Mouse (Mus musculus) neural tube, embryonic 13.5 days (tissue): ENCODE data around the gene Slc35e2. TPM values are rescaled to one million over a fixed set of nuclear protein-coding genes. Genes with fewer than 3 reads are reported as not detected.

Source experiments
- ATAC-seq: fragments of 200-750 bp; cut with Nextera tagmentation; 2 replicates; pipeline ENCODE4 v1.8.0; 2017; ENCODE audit warnings: low read depth, mild to moderate bottlenecking, moderate TSS enrichment, moderate library complexity
- H3K27ac ChIP-seq: fragments of 300-500 bp; sonication (generic); replicated peaks from 2 replicates; pipeline ENCODE4 v1.5.1; 2015; ENCODE audit warnings: moderate library complexity, mild to moderate bottlenecking, inconsistent platforms
- H3K27me3 ChIP-seq: fragments of 300-500 bp; sonication (generic); 2 replicates; pipeline ENCODE4 v1.6.1; 2015; ENCODE audit warnings: mild to moderate bottlenecking, inconsistent platforms
- H3K36me3 ChIP-seq: fragments of 300-500 bp; sonication (generic); 2 replicates; pipeline ENCODE4 v1.6.1; 2015; ENCODE audit warnings: mild to moderate bottlenecking, inconsistent platforms
- H3K4me1 ChIP-seq: fragments of 300-500 bp; sonication (generic); replicated peaks from 2 replicates; pipeline ENCODE4 v1.6.1; 2015; ENCODE audit warnings: inconsistent platforms
- H3K4me2 ChIP-seq: fragments of 300-500 bp; sonication (generic); 2 replicates; pipeline ENCODE4 v1.6.1; 2015; ENCODE audit warnings: inconsistent platforms, mild to moderate bottlenecking, moderate library complexity
- H3K4me3 ChIP-seq: fragments of 300-500 bp; sonication (generic); 2 replicates; pipeline ENCODE4 v1.5.1; 2015; ENCODE audit warnings: mild to moderate bottlenecking, inconsistent platforms
- H3K9ac ChIP-seq: fragments of 300-500 bp; sonication (generic); 2 replicates; pipeline ENCODE4 v1.6.1; 2015; ENCODE audit warnings: moderate library complexity, mild to moderate bottlenecking, inconsistent platforms
- H3K9me3 ChIP-seq: fragments of 300-500 bp; sonication (generic); 2 replicates; pipeline ENCODE4 v1.6.1; 2016; ENCODE audit warnings: inconsistent platforms
- WGBS: fragments of 180-500 bp; shearing (Covaris S2); methylation state at CpG from one replicate; pipeline ENCODE4 v1.1.7; 2015; 5-methylcytosine and 5-hydroxymethylcytosine counted together
- polyA plus RNA-seq: library from polyadenylated mRNA; unstranded; fragments of >200 nt; fragmentation: Nextera tagmentation; extraction: Ambion mirVana; gene quantifications from 2 replicates; pipeline ENCODE4 v1.2.1, GENCODE M21; 2015

The Slc35e2 gene
- polyA plus RNA-seq, 1 experiment from 2014 or later, result 14.6 TPM

- Histone ChIP-seq H3K9me3 (no peaks in the 10 kb centered on the region), H3K27me3 (peaks cover 9% of the 10 kb centered on the region), H3K36me3 (peaks cover 92% of the 10 kb centered on the region), H3K9ac (no peak overlapping the region), H3K4me1 (no peaks in the 10 kb centered on the region), H3K4me3 (no peak overlapping the region), H3K4me2 (no peak overlapping the region), H3K27ac (no peak overlapping the region)
- ATAC-seq, result no peak
- WGBS, result 96% methylated on average over 5 of the region's 5 CpGs
Observed at GRCm38 (mm10) chr4:155645721-155646120, 44.5 kb downstream of the Slc35e2 start.

- Histone ChIP-seq H3K4me1 (peaks cover 23% of the 10 kb centered on the region), H3K27me3 (peaks cover 45% of the 10 kb centered on the region), H3K36me3 (peaks cover 69% of the 10 kb centered on the region), H3K4me2 (no peak overlapping the region), H3K4me3 (no peak overlapping the region), H3K9me3 (no peaks in the 10 kb centered on the region), H3K27ac (no peak overlapping the region), H3K9ac (no peak overlapping the region)
- WGBS, result 92% methylated on average over 11 of the region's 11 CpGs
- no peak for ATAC-seq
Observed at GRCm38 (mm10) chr4:155649355-155649754, 48.1 kb downstream of the Slc35e2 start.

GRCm38 (mm10) chr4:155651553-155652269 lies 50.5 kb downstream of the Slc35e2 start:
- no peak for ATAC-seq
- H3K27me3 ChIP-seq, result peaks cover 68% of the 10 kb centered on the region
- no peak overlapping the region for H3K9ac ChIP-seq
- peaks cover 60% of the 10 kb centered on the region for H3K36me3 ChIP-seq
- H3K4me3 ChIP-seq, result no peak overlapping the region
- WGBS, result 64% methylated on average over 15 of the region's 15 CpGs
- no peak overlapping the region for H3K4me2 ChIP-seq
- H3K9me3 ChIP-seq, result no peaks in the 10 kb centered on the region
- H3K27ac ChIP-seq, result no peak overlapping the region
- peaks cover 34% of the 10 kb centered on the region for H3K4me1 ChIP-seq

- peak overlapping the region; percentile 67 for H3K9ac ChIP-seq
- no peaks in the 10 kb centered on the region for H3K9me3 ChIP-seq
- 19% methylated on average over 36 of the region's 36 CpGs for WGBS
- H3K36me3 ChIP-seq, result peaks cover 63% of the 10 kb centered on the region
- peaks cover 74% of the 10 kb centered on the region for H3K27me3 ChIP-seq
- ATAC-seq, result no peak
- H3K27ac ChIP-seq, result no peak overlapping the region
- H3K4me2 ChIP-seq, result peak overlapping the region; percentile 66
- H3K4me1 ChIP-seq, result peaks cover 34% of the 10 kb centered on the region
- H3K4me3 ChIP-seq, result peak overlapping the region; percentile 39
Observed at GRCm38 (mm10) chr4:155652283-155653085, 51.3 kb downstream of the Slc35e2 start.

DNA sequence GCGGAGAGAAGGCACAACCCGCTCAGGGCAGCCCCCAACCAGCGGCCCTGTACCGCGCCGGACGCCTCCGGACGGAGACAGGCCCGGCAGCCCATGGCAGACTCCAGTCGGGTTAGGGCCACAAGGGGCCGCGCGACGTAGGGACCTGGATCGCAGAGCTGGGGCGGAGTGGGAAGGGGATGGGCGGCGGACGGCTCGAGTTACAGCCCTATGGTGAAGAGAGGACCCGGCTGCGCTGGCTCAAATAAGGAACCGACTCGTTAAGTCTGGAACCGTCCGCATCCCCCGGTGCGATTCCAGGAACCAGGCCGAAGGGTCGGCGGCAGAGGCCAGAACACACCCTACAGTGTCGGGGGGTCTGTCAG lies 51.9 kb downstream of the Slc35e2 start, which contains the start of gene Mmp23:
TSS of gene Mmp23 (minus strand) at position 299 of the 365 bp plus-strand sequence.
- Histone ChIP-seq H3K27me3 (peaks cover 74% of the 10 kb centered on the region), H3K27ac (no peak within 1 kb of the TSS), H3K9ac (peak within 1 kb of the TSS; percentile 67), H3K4me3 (peak within 1 kb of the TSS; percentile 39), H3K4me2 (peak within 1 kb of the TSS; percentile 66), H3K36me3 (peaks cover 63% of the 10 kb centered on the region), H3K9me3 (no peaks in the 10 kb centered on the region), H3K4me1 (peaks cover 34% of the 10 kb centered on the region)
- 1% methylated on average over 33 of the region's 33 CpGs for WGBS
- no peak for ATAC-seq

DNA sequence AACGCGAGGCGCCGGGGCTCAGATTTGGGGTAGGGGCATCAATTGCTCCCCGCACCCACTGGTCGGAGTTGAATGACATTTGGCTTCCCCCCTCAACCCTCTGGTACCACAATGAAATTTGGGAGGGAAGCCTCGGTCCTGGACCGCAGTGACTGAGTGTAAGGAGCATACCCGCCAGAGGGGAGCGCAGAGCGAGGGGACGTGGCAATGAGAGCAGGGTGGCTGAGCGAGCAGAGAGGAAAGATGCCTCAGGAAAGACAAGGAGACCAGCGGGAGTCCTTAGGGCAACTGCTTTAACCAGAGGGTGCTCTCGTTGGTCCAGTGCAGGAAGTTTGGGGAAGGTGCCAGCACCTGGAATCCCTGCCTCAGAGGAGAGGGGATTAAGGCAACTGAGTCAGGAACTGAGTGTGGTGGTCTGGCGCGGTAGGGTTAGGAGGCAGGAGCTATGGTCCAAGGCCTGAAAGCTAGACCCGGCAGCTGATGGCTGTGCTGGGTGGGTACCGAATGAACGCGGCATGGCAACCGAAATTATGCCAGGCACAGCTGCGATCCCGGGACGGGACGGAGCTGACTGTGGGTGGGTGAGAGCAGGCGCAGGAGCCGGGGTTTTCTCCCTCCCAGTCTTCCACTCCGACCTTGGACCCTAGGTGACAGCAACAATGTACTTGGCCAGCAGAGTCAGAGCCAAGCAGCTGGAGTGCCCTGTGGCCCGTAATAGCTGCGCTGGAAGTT lies 52.4 kb downstream of the Slc35e2 start:
- peak overlapping the region; percentile 39 for H3K4me3 ChIP-seq
- H3K4me1 ChIP-seq, result peaks cover 34% of the 10 kb centered on the region
- WGBS, result 2% methylated on average over 31 of the region's 31 CpGs
- H3K27me3 ChIP-seq, result peaks cover 74% of the 10 kb centered on the region
- no peak overlapping the region for H3K27ac ChIP-seq
- H3K4me2 ChIP-seq, result peak overlapping the region; percentile 66
- H3K9ac ChIP-seq, result peak overlapping the region; percentile 67
- peaks cover 63% of the 10 kb centered on the region for H3K36me3 ChIP-seq
- no peaks in the 10 kb centered on the region for H3K9me3 ChIP-seq
- ATAC-seq, result no peak

GRCm38 (mm10) chr4:155654183-155654455 lies 52.9 kb downstream of the Slc35e2 start:
- peaks cover 34% of the 10 kb centered on the region for H3K4me1 ChIP-seq
- no peak overlapping the region for H3K27ac ChIP-seq
- peaks cover 74% of the 10 kb centered on the region for H3K27me3 ChIP-seq
- no peak for ATAC-seq
- peak overlapping the region; percentile 39 for H3K4me3 ChIP-seq
- peaks cover 62% of the 10 kb centered on the region for H3K36me3 ChIP-seq
- peak overlapping the region; percentile 66 for H3K4me2 ChIP-seq
- H3K9ac ChIP-seq, result peak overlapping the region; percentile 56; the same call in 1 of the 2 replicates
- 4% methylated on average over 6 of the region's 6 CpGs for WGBS
- no peaks in the 10 kb centered on the region for H3K9me3 ChIP-seq

DNA sequence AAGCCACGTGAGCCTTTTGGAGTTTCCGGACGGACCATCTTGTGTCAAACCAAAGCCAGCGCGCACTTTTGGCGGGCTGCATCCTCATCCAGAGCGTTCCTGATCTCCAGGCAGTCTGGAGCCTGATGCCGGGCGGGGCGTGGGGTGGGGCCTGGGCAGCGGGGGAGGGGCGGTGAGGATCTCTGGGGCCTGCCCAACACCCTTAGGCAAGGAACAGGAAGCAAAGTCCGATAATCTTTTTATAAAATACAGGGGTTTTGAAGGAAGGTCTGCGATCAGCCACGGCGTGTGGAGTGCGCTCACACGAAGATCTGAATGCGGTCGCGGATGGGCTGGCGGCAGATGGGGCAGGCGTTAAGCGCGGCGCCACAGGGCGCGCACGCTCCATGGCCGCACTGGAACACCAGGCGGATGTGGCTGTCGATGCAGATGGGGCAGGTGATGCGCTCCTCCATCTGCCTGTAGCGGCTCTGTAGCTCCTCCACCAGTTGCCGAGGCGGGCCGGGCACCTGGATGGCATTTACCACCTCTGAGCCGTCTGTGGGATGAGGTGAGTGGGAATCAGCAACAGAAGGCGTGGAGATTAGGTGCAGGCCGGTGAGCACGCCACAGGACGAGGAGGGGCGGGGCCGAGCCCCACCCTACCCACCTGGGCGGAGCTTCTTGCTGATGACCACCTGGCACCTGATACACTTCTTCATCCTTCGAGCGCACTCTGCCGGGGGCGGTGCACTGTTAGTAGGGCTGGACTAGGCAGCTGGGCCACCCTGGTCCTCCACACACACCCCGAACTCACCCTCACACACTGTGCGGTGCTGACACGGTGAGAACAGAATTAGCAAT lies 53.5 kb downstream of the Slc35e2 start:
- peak; percentile 44 for ATAC-seq
- no peaks in the 10 kb centered on the region for H3K9me3 ChIP-seq
- H3K27ac ChIP-seq, result no peak overlapping the region
- peak overlapping the region; percentile 66 for H3K4me2 ChIP-seq
- peak overlapping the region; percentile 56 for H3K9ac ChIP-seq
- peak overlapping the region; percentile 39 for H3K4me3 ChIP-seq
- 2% methylated on average over 52 of the region's 52 CpGs for WGBS
- H3K36me3 ChIP-seq, result peaks cover 62% of the 10 kb centered on the region
- peaks cover 34% of the 10 kb centered on the region for H3K4me1 ChIP-seq
- H3K27me3 ChIP-seq, result peaks cover 74% of the 10 kb centered on the region

GRCm38 (mm10) chr4:155656214-155656751 lies 55.1 kb downstream of the Slc35e2 start:
- Histone ChIP-seq H3K9me3 (no peaks in the 10 kb centered on the region), H3K36me3 (peaks cover 51% of the 10 kb centered on the region), H3K9ac (no peak overlapping the region), H3K4me2 (no peak overlapping the region), H3K4me1 (peaks cover 34% of the 10 kb centered on the region), H3K27me3 (peaks cover 60% of the 10 kb centered on the region), H3K27ac (no peak overlapping the region), H3K4me3 (no peak overlapping the region)
- 87% methylated on average over 13 of the region's 13 CpGs for WGBS
- ATAC-seq, result no peak

DNA sequence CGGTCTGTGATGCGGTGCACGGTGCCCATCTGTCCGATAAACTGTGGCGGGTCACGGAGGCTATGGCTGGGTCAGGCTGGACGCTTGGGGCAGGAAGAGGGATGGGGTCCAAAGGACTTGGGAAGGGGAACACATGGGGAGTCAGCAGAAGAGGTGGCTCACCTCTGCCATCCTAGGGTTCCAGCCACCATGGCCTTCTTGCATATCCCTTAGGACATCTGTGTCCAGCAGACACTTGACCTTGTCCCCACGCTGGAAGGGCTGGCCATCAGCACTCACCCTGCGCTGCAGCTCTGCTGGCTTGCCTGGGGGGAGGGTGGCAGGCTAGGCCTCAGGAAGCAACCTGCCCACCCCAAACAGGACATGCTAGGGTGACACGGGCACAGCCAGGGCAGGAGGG lies 57.7 kb downstream of the Slc35e2 start:
- Histone ChIP-seq H3K9ac (no peak overlapping the region), H3K4me1 (peaks cover 14% of the 10 kb centered on the region), H3K36me3 (peaks cover 46% of the 10 kb centered on the region), H3K27ac (no peak overlapping the region), H3K4me3 (no peak overlapping the region), H3K4me2 (no peak overlapping the region), H3K27me3 (peaks cover 33% of the 10 kb centered on the region), H3K9me3 (no peaks in the 10 kb centered on the region)
- no peak for ATAC-seq
- 93% methylated on average over 10 of the region's 10 CpGs for WGBS

DNA sequence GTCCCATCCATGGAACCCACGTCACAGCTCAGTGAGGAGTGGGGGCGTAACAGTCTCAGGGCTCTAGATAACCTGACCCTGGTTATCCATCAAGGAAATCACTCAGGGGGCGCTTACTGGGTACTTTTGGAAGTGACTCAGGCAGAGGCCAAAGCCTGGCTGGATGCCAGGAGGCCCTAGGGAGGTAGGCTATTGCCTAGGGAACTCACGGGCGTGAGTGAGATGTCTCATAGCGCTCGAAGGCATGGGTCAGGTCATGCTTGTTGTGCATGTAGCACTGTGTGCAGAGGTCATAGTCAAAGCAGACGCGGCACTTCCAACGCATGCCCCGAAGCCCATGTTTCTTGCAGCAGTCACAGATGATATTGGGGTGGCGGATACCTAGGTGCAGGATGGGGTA lies 59.4 kb downstream of the Slc35e2 start:
- no peak overlapping the region for H3K4me3 ChIP-seq
- no peak overlapping the region for H3K9ac ChIP-seq
- 79% methylated on average over 12 of the region's 12 CpGs for WGBS
- H3K27me3 ChIP-seq, result peaks cover 16% of the 10 kb centered on the region
- no peak overlapping the region for H3K4me2 ChIP-seq
- ATAC-seq, result no peak
- no peaks in the 10 kb centered on the region for H3K4me1 ChIP-seq
- peaks cover 61% of the 10 kb centered on the region for H3K36me3 ChIP-seq
- no peaks in the 10 kb centered on the region for H3K9me3 ChIP-seq
- H3K27ac ChIP-seq, result no peak overlapping the region
